Mouse (Mus musculus): ENCODE measurements around the gene Ephb2.
A peak's percentile ranks its signal among the peaks of the same experiment; 100 is the strongest.

The Ephb2 gene

GRCm38 (mm10) chr4:136665068-136665467 lies 170.7 kb downstream of the Ephb2 start:
- no peak for DNase-seq (ENCODE audit: low read depth in 2 of 2, low spot score in 2 of 2)

GRCm38 (mm10) chr4:136657914-136658313 lies 177.9 kb downstream of the Ephb2 start:
- DNase-seq (ENCODE audit: low read depth in 2 of 2, low spot score in 2 of 2) = no peak

- DNase-seq (ENCODE audit: low read depth in 2 of 2, low spot score in 2 of 2) = no peak
Observed at GRCm38 (mm10) chr4:136653692-136654234, 182.0 kb downstream of the Ephb2 start.

GRCm38 (mm10) chr4:136653019-136653418 lies 182.8 kb downstream of the Ephb2 start:
- no peak for DNase-seq (ENCODE audit: low read depth in 2 of 2, low spot score in 2 of 2)

- DNase-seq (ENCODE audit: low read depth in 2 of 2, low spot score in 2 of 2) = no peak
Observed at GRCm38 (mm10) chr4:136652528-136652910, 183.3 kb downstream of the Ephb2 start.

GRCm38 (mm10) chr4:136651882-136652527 lies 183.8 kb downstream of the Ephb2 start:
- no peak for DNase-seq (ENCODE audit: low read depth in 2 of 2, low spot score in 2 of 2)

- DNase-seq (ENCODE audit: low read depth in 2 of 2, low spot score in 2 of 2) = peak; percentile 17 to 33
Observed at GRCm38 (mm10) chr4:136651357-136651811, 184.4 kb downstream of the Ephb2 start.

GRCm38 (mm10) chr4:136650261-136650660 lies 185.5 kb downstream of the Ephb2 start:
- DNase-seq (ENCODE audit: low read depth in 2 of 2, low spot score in 2 of 2) = no peak

GRCm38 (mm10) chr4:136649480-136650196 lies 186.2 kb downstream of the Ephb2 start:
- DNase-seq (ENCODE audit: low read depth in 2 of 2, low spot score in 2 of 2) = no peak

GRCm38 (mm10) chr4:136648922-136649479 lies 186.8 kb downstream of the Ephb2 start:
- peak; percentile 59 to 73 for DNase-seq (ENCODE audit: low read depth in 2 of 2, low spot score in 2 of 2)

- DNase-seq (ENCODE audit: low read depth in 2 of 2, low spot score in 2 of 2) = no peak
Observed at GRCm38 (mm10) chr4:136638890-136639289, 196.9 kb downstream of the Ephb2 start.

- DNase-seq (ENCODE audit: low read depth in 2 of 2, low spot score in 2 of 2) = no peak
Observed at GRCm38 (mm10) chr4:136638230-136638750, 197.5 kb downstream of the Ephb2 start.

GRCm38 (mm10) chr4:136637563-136638229 lies 198.1 kb downstream of the Ephb2 start:
- DNase-seq (ENCODE audit: low read depth in 2 of 2, low spot score in 2 of 2) = no peak

GRCm38 (mm10) chr4:136636983-136637562 lies 198.7 kb downstream of the Ephb2 start:
- DNase-seq (ENCODE audit: low read depth in 2 of 2, low spot score in 2 of 2) = no peak

GRCm38 (mm10) chr4:136636511-136636910 lies 199.3 kb downstream of the Ephb2 start:
- DNase-seq (ENCODE audit: low read depth in 2 of 2, low spot score in 2 of 2) = no peak

GRCm38 (mm10) chr4:136635995-136636394 lies 199.8 kb downstream of the Ephb2 start:
- DNase-seq (ENCODE audit: low read depth in 2 of 2, low spot score in 2 of 2) = no peak

- DNase-seq (ENCODE audit: low read depth in 2 of 2, low spot score in 2 of 2) = no peak
Observed at GRCm38 (mm10) chr4:136631237-136631994, 204.4 kb downstream of the Ephb2 start.

- peak; percentile 14 to 28 for DNase-seq (ENCODE audit: low read depth in 2 of 2, low spot score in 2 of 2)
Observed at GRCm38 (mm10) chr4:136626590-136626989, 209.2 kb downstream of the Ephb2 start.

GRCm38 (mm10) chr4:136622388-136622787 lies 213.4 kb downstream of the Ephb2 start, which contains the start of gene Lactbl1:
Gene Lactbl1 (plus strand): TSS chr4:136622621.
- no peak for DNase-seq (ENCODE audit: low read depth in 2 of 2, low spot score in 2 of 2)

- no peak for DNase-seq (ENCODE audit: low read depth in 2 of 2, low spot score in 2 of 2)
Observed at GRCm38 (mm10) chr4:136621956-136622355, 213.8 kb downstream of the Ephb2 start.
